Mouse (Mus musculus): ENCODE measurements around the gene Stxbp4. TPM values are rescaled to one million over a fixed set of nuclear protein-coding genes. Genes with fewer than 3 reads are reported as not detected.

Stxbp4 gene
- 44.1 and 46.2 TPM in 2 replicates for polyA plus RNA-seq (2014; fragmentation: Nextera tagmentation; extraction: Ambion mirVana)

GRCm38 (mm10) chr11:90637440-90638311 lies at the start of gene Stxbp4, which contains the start of gene Cox11:
Gene Stxbp4, minus strand, starts transcription at chr11:90638084.
Gene Cox11, plus strand, starts transcription at chr11:90638173.
- H3K9me3 ChIP-seq (ENCODE audit: control insufficient read depth, low read length), result no peaks in the 10 kb centered on the region
- peak within 1 kb of the TSS; percentile 97 for H3K4me3 ChIP-seq (ENCODE audit: low read depth, low read length)
- peak within 1 kb of the TSS; percentile 88 for H3K27ac ChIP-seq (replicated peaks; ENCODE audit: low read depth, low read length)
- WGBS, result under 1% methylated on average over 48 of the region's 48 CpGs
- H3K4me1 ChIP-seq (ENCODE audit: control insufficient read depth, insufficient read depth, low read length), result no peaks in the 10 kb centered on the region
- peak within 1 kb of the TSS; percentile 96 for H3K9ac ChIP-seq (ENCODE audit: low read length)
- DNase-seq (ENCODE audit: low spot score) (peak; percentile 95), ATAC-seq (ENCODE audit: insufficient number of reproducible peaks, low FRiP score, low TSS enrichment, low read depth) (peak; percentile 96)
- peak within 1 kb of the TSS; percentile 67 for H3K4me2 ChIP-seq (ENCODE audit: low read depth, severe bottlenecking)
- H3K27me3 ChIP-seq (ENCODE audit: control insufficient read depth, insufficient read depth, low read length), result no peaks in the 10 kb centered on the region
- H3K36me3 ChIP-seq (ENCODE audit: control insufficient read depth, insufficient read depth, low read length), result peaks cover 2% of the 10 kb centered on the region; the same call in 1 of the 2 replicates

DNA sequence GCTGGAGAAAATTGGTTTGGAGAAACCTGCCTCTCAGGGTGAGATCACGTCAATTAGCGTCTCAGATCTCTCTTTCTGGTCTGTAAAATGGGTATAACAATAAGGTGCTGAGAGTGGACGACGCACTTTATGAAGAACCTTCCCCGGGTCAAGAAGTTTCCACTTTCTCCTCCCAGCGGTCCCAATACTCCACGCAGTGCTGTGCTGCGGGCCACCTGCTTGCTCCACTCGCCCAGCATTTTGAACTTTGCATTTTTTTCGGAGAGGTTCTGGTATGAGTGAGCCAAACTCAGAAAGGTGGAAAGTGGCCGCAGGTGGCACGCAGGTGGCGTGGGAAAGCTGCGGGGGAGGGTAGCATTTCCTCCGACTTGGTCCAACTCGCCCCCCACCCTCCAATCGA lies 49.2 kb upstream of the Stxbp4 start:
- Histone ChIP-seq H3K27ac (replicated peaks; ENCODE audit: low read depth, low read length) (no peak overlapping the region), H3K27me3 (ENCODE audit: control insufficient read depth, insufficient read depth, low read length) (0 out of 2 replicates have a peak, but pooled peaks cover 2% of the 10 kb centered on the region), H3K36me3 (ENCODE audit: control insufficient read depth, insufficient read depth, low read length) (no peaks in the 10 kb centered on the region), H3K9ac (ENCODE audit: low read length) (peak overlapping the region; percentile 56), H3K9me3 (ENCODE audit: control insufficient read depth, low read length) (no peaks in the 10 kb centered on the region), H3K4me1 (ENCODE audit: control insufficient read depth, insufficient read depth, low read length) (peaks cover 4% of the 10 kb centered on the region; the same call in 1 of the 2 replicates), H3K4me3 (ENCODE audit: low read depth, low read length) (peak overlapping the region; percentile 55), H3K4me2 (ENCODE audit: low read depth, severe bottlenecking) (peak overlapping the region; percentile 81)
- WGBS, result 3% methylated on average over 16 of the region's 17 CpGs
- DNase-seq (ENCODE audit: low spot score) (no peak), ATAC-seq (ENCODE audit: insufficient number of reproducible peaks, low FRiP score, low TSS enrichment, low read depth) (peak; percentile 28; the same call in 1 of the 2 replicates)

DNA sequence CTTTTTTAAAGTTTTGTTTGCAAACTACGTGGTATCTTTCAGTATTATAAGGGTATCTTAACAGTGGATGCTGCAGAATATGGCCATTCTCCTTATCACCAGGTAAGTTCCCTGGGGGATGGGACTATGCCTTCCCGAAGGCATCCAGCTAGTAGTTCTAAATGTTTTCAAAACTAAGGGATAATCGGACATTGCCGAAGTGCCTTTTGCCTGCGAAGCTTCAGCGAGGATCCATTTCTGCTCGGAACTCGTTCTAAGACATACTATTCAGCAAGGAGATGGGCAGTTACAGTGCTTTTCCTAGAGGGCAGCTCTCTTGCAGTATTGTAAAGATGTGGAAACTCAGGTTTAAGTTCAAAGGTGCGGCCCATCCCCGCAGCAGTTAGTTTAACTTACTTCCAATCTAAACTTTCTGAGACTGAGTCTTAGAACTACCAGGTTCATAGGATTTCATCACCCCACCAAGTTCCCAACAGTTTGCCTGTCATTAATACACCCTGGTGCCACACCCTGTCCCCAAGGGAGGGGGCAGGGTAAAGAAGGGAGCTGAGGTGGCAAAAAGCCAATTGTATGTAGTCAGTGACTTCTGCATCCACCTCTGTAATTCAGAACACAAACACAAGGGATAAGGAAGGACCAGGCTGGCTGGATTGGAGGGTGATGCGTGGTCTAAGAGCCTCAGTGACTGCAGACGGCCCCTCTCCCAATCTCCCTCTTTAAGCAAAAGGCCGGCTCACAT lies 48.6 kb upstream of the Stxbp4 start:
- Histone ChIP-seq H3K4me1 (ENCODE audit: control insufficient read depth, insufficient read depth, low read length) (peaks cover 4% of the 10 kb centered on the region; the same call in 1 of the 2 replicates), H3K27me3 (ENCODE audit: control insufficient read depth, insufficient read depth, low read length) (0 out of 2 replicates have a peak, but pooled peaks cover 2% of the 10 kb centered on the region), H3K4me3 (ENCODE audit: low read depth, low read length) (peak overlapping the region; percentile 55), H3K36me3 (ENCODE audit: control insufficient read depth, insufficient read depth, low read length) (no peaks in the 10 kb centered on the region), H3K4me2 (ENCODE audit: low read depth, severe bottlenecking) (peak overlapping the region; percentile 81; the same call in 1 of the 2 replicates), H3K27ac (replicated peaks; ENCODE audit: low read depth, low read length) (no peak overlapping the region), H3K9ac (ENCODE audit: low read length) (peak overlapping the region; percentile 56; the same call in 1 of the 2 replicates), H3K9me3 (ENCODE audit: control insufficient read depth, low read length) (no peaks in the 10 kb centered on the region)
- 70% methylated on average over 13 of the region's 13 CpGs for WGBS
- ATAC-seq (ENCODE audit: insufficient number of reproducible peaks, low FRiP score, low TSS enrichment, low read depth) (no peak), DNase-seq (ENCODE audit: low spot score) (no peak)

DNA sequence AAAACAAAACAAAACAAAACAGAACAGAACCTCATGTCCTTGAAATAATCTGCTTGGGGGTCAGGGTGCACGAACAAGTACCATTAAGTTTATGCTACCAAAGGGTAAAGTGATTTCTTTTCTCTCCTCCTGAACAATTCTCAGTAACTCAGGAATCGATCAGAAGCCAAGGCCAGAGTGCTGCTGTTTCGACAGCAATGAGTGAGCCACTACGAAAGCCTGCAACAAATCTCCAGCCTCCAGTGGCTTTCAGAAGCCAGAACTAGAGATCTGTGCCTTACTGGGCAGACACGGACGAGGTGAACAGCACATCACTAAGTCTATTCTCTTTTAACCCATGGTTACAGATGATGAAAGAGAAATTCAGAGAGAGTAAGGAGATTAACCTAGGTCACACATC lies 47.3 kb upstream of the Stxbp4 start:
- WGBS, result 81% methylated on average over 6 of the region's 6 CpGs
- H3K4me3 ChIP-seq (ENCODE audit: low read depth, low read length), result no peak overlapping the region
- no peak overlapping the region for H3K4me2 ChIP-seq (ENCODE audit: low read depth, severe bottlenecking)
- DNase-seq (ENCODE audit: low spot score), result no peak
- no peaks in the 10 kb centered on the region for H3K9me3 ChIP-seq (ENCODE audit: control insufficient read depth, low read length)
- peaks cover 4% of the 10 kb centered on the region; the same call in 1 of the 2 replicates for H3K4me1 ChIP-seq (ENCODE audit: control insufficient read depth, insufficient read depth, low read length)
- no peak for ATAC-seq (ENCODE audit: insufficient number of reproducible peaks, low FRiP score, low TSS enrichment, low read depth)
- H3K36me3 ChIP-seq (ENCODE audit: control insufficient read depth, insufficient read depth, low read length), result no peaks in the 10 kb centered on the region
- H3K27me3 ChIP-seq (ENCODE audit: control insufficient read depth, insufficient read depth, low read length), result 0 out of 2 replicates have a peak, but pooled peaks cover 2% of the 10 kb centered on the region
- H3K27ac ChIP-seq (replicated peaks; ENCODE audit: low read depth, low read length), result no peak overlapping the region
- H3K9ac ChIP-seq (ENCODE audit: low read length), result no peak overlapping the region

GRCm38 (mm10) chr11:90684765-90685164 lies 46.9 kb upstream of the Stxbp4 start:
- H3K36me3 ChIP-seq (ENCODE audit: control insufficient read depth, insufficient read depth, low read length), result no peaks in the 10 kb centered on the region
- 0 out of 2 replicates have a peak, but pooled peaks cover 2% of the 10 kb centered on the region for H3K27me3 ChIP-seq (ENCODE audit: control insufficient read depth, insufficient read depth, low read length)
- ATAC-seq (ENCODE audit: insufficient number of reproducible peaks, low FRiP score, low TSS enrichment, low read depth) (no peak), DNase-seq (ENCODE audit: low spot score) (no peak)
- no peaks in the 10 kb centered on the region for H3K9me3 ChIP-seq (ENCODE audit: control insufficient read depth, low read length)
- H3K4me2 ChIP-seq (ENCODE audit: low read depth, severe bottlenecking), result no peak overlapping the region
- H3K27ac ChIP-seq (replicated peaks; ENCODE audit: low read depth, low read length), result no peak overlapping the region
- no peak overlapping the region for H3K4me3 ChIP-seq (ENCODE audit: low read depth, low read length)
- WGBS, result 51% methylated on average over 6 of the region's 6 CpGs
- peaks cover 4% of the 10 kb centered on the region; the same call in 1 of the 2 replicates for H3K4me1 ChIP-seq (ENCODE audit: control insufficient read depth, insufficient read depth, low read length)
- H3K9ac ChIP-seq (ENCODE audit: low read length), result no peak overlapping the region

- no peak overlapping the region for H3K4me2 ChIP-seq (ENCODE audit: low read depth, severe bottlenecking)
- ATAC-seq (ENCODE audit: insufficient number of reproducible peaks, low FRiP score, low TSS enrichment, low read depth) (no peak), DNase-seq (ENCODE audit: low spot score) (no peak)
- H3K27ac ChIP-seq (replicated peaks; ENCODE audit: low read depth, low read length), result no peak overlapping the region
- H3K9me3 ChIP-seq (ENCODE audit: control insufficient read depth, low read length), result no peaks in the 10 kb centered on the region
- no peaks in the 10 kb centered on the region for H3K4me1 ChIP-seq (ENCODE audit: control insufficient read depth, insufficient read depth, low read length)
- H3K27me3 ChIP-seq (ENCODE audit: control insufficient read depth, insufficient read depth, low read length), result no peaks in the 10 kb centered on the region
- no peak overlapping the region for H3K9ac ChIP-seq (ENCODE audit: low read length)
- H3K4me3 ChIP-seq (ENCODE audit: low read depth, low read length), result no peak overlapping the region
- no peaks in the 10 kb centered on the region for H3K36me3 ChIP-seq (ENCODE audit: control insufficient read depth, insufficient read depth, low read length)
Measured at GRCm38 (mm10) chr11:90681171-90681570, 43.3 kb upstream of the Stxbp4 start.

DNA sequence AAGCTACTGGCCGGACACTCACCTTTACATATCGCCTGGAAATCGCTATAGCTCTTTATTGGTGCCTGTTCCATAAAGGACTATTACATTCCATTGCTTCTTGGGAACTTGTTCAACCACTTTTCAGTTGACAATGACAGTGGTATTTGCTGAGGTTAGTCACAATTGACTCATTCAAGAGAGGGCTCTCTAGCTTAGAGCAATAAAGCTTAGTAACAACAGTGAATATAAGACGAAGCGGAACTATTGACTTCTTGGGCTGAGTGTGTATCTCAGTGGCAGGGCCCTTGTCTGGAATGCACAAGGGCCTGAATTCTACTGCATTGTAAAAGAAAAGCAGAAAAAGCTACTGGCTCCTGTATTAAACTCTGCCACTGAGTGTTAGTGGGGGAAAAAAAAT lies 40.7 kb upstream of the Stxbp4 start:
- Histone ChIP-seq H3K9ac (ENCODE audit: low read length) (no peak overlapping the region), H3K27me3 (ENCODE audit: control insufficient read depth, insufficient read depth, low read length) (no peaks in the 10 kb centered on the region), H3K36me3 (ENCODE audit: control insufficient read depth, insufficient read depth, low read length) (no peaks in the 10 kb centered on the region), H3K4me2 (ENCODE audit: low read depth, severe bottlenecking) (no peak overlapping the region), H3K9me3 (ENCODE audit: control insufficient read depth, low read length) (no peaks in the 10 kb centered on the region), H3K27ac (replicated peaks; ENCODE audit: low read depth, low read length) (no peak overlapping the region), H3K4me3 (ENCODE audit: low read depth, low read length) (no peak overlapping the region), H3K4me1 (ENCODE audit: control insufficient read depth, insufficient read depth, low read length) (no peaks in the 10 kb centered on the region)
- ATAC-seq (ENCODE audit: insufficient number of reproducible peaks, low FRiP score, low TSS enrichment, low read depth) (no peak), DNase-seq (ENCODE audit: low spot score) (no peak)
- 92% methylated on average over 5 of the region's 5 CpGs for WGBS

- Histone ChIP-seq H3K4me1 (ENCODE audit: control insufficient read depth, insufficient read depth, low read length) (no peaks in the 10 kb centered on the region), H3K36me3 (ENCODE audit: control insufficient read depth, insufficient read depth, low read length) (no peaks in the 10 kb centered on the region), H3K9me3 (ENCODE audit: control insufficient read depth, low read length) (no peaks in the 10 kb centered on the region), H3K27ac (replicated peaks; ENCODE audit: low read depth, low read length) (no peak overlapping the region), H3K27me3 (ENCODE audit: control insufficient read depth, insufficient read depth, low read length) (no peaks in the 10 kb centered on the region), H3K4me3 (ENCODE audit: low read depth, low read length) (no peak overlapping the region), H3K9ac (ENCODE audit: low read length) (no peak overlapping the region), H3K4me2 (ENCODE audit: low read depth, severe bottlenecking) (no peak overlapping the region)
- DNase-seq (ENCODE audit: low spot score) (no peak), ATAC-seq (ENCODE audit: insufficient number of reproducible peaks, low FRiP score, low TSS enrichment, low read depth) (no peak)
- 93% methylated on average over 8 of the region's 8 CpGs for WGBS
Measured at GRCm38 (mm10) chr11:90677771-90678288, 39.9 kb upstream of the Stxbp4 start.

Data from limb, embryonic 11.5 days (tissue).